Mouse (Mus musculus) kidney, embryonic 15.5 days (tissue): Measurements from ENCODE around the gene Styxl1. TPM values are rescaled to one million over a fixed set of nuclear protein-coding genes. Genes with fewer than 3 reads are reported as not detected.

ENCODE experiments used
- ATAC-seq: fragments of 200-750 bp; cut with Nextera tagmentation; replicated peaks from 2 replicates; pipeline ENCODE4 v1.8.0; 2017; ENCODE audit warnings: moderate TSS enrichment; ENCODE audit not compliant: low FRiP score
- H3K27ac ChIP-seq: fragments of 300-500 bp; sonication (generic); 2 replicates; pipeline ENCODE4 v1.5.1; 2015; ENCODE audit warnings: mild to moderate bottlenecking, inconsistent platforms
- H3K27me3 ChIP-seq: fragments of 300-500 bp; sonication (generic); 2 replicates; pipeline ENCODE4 v1.6.1; 2015; ENCODE audit warnings: inconsistent platforms
- H3K36me3 ChIP-seq: fragments of 300-500 bp; sonication (generic); 2 replicates; pipeline ENCODE4 v1.6.1; 2015; ENCODE audit warnings: inconsistent platforms
- H3K4me1 ChIP-seq: fragments of 300-500 bp; sonication (generic); 2 replicates; pipeline ENCODE4 v1.6.1; 2015; ENCODE audit warnings: inconsistent platforms
- H3K4me2 ChIP-seq: fragments of 300-500 bp; sonication (generic); 2 replicates; pipeline ENCODE4 v1.6.1; 2015; ENCODE audit warnings: moderate library complexity, mild to moderate bottlenecking, inconsistent platforms
- H3K4me3 ChIP-seq: fragments of 300-500 bp; sonication (generic); replicated peaks from 2 replicates; pipeline ENCODE4 v1.5.1; 2015; ENCODE audit warnings: mild to moderate bottlenecking, inconsistent platforms
- H3K9ac ChIP-seq: fragments of 300-500 bp; sonication (generic); 2 replicates; pipeline ENCODE4 v1.6.1; 2015; ENCODE audit warnings: mild to moderate bottlenecking, inconsistent platforms
- H3K9me3 ChIP-seq: fragments of 300-500 bp; sonication (generic); replicated peaks from 2 replicates; pipeline ENCODE4 v1.6.1; 2016; ENCODE audit warnings: inconsistent platforms
- WGBS: fragments of 180-500 bp; shearing (Covaris S2); methylation state at CpG from one replicate; pipeline ENCODE4 v1.1.7; 2015; ENCODE audit warnings: mixed read lengths; 5-methylcytosine and 5-hydroxymethylcytosine counted together
- polyA plus RNA-seq: library from polyadenylated mRNA; unstranded; fragments of >200 nt; fragmentation: Nextera tagmentation; extraction: Ambion mirVana; gene quantifications from 2 replicates; pipeline ENCODE4 v1.2.1, GENCODE M21; 2015

Gene Styxl1
- polyA plus RNA-seq, 1 experiment from 2014 or later: 0.39 TPM

- Histone ChIP-seq H3K36me3 (no peaks in the 10 kb centered on the region), H3K9me3 (no peaks in the 10 kb centered on the region), H3K27me3 (no peaks in the 10 kb centered on the region), H3K9ac (no peak overlapping the region), H3K4me1 (no peaks in the 10 kb centered on the region), H3K4me2 (no peak overlapping the region), H3K27ac (no peak overlapping the region), H3K4me3 (no peak overlapping the region)
- 67% methylated on average over 3 of the region's 3 CpGs for WGBS
- ATAC-seq: no peak
Measured at GRCm38 (mm10) chr5:135761881-135762280, 16.3 kb downstream of the Styxl1 start.

- Histone ChIP-seq H3K36me3 (no peaks in the 10 kb centered on the region), H3K27me3 (no peaks in the 10 kb centered on the region), H3K27ac (no peak overlapping the region), H3K4me1 (no peaks in the 10 kb centered on the region), H3K4me2 (no peak overlapping the region), H3K9ac (no peak overlapping the region), H3K4me3 (no peak overlapping the region), H3K9me3 (peaks cover 7% of the 10 kb centered on the region)
- WGBS: 81% methylated on average over 2 of the region's 2 CpGs
- ATAC-seq: no peak
Measured at GRCm38 (mm10) chr5:135751595-135751994, 26.6 kb downstream of the Styxl1 start.

GRCm38 (mm10) chr5:135751041-135751440 is 27.1 kb downstream of the Styxl1 start:
- Histone ChIP-seq H3K4me3 (no peak overlapping the region), H3K4me2 (no peak overlapping the region), H3K36me3 (no peaks in the 10 kb centered on the region), H3K27ac (no peak overlapping the region), H3K4me1 (no peaks in the 10 kb centered on the region), H3K27me3 (no peaks in the 10 kb centered on the region), H3K9ac (no peak overlapping the region), H3K9me3 (peaks cover 7% of the 10 kb centered on the region)
- no peak for ATAC-seq
- 82% methylated on average over 1 of the region's 1 CpGs for WGBS

- Histone ChIP-seq H3K4me2 (peak overlapping the region; percentile 88), H3K4me1 (peaks cover 28% of the 10 kb centered on the region), H3K9ac (peak overlapping the region; percentile 34; the same call in 1 of the 2 replicates), H3K27me3 (no peaks in the 10 kb centered on the region), H3K27ac (peak overlapping the region; percentile 84), H3K36me3 (peaks cover 19% of the 10 kb centered on the region), H3K4me3 (peak overlapping the region; percentile 68), H3K9me3 (peaks cover 7% of the 10 kb centered on the region)
- ATAC-seq: peak; percentile 20
- 21% methylated on average over 12 of the region's 12 CpGs for WGBS
Measured at GRCm38 (mm10) chr5:135744742-135745141, 33.4 kb downstream of the Styxl1 start.

GRCm38 (mm10) chr5:135743741-135744609 is 34.2 kb downstream of the Styxl1 start, which contains the start of gene Tmem120a:
Gene Tmem120a (minus strand): TSS chr5:135744448.
- peak within 1 kb of the TSS; percentile 84 for H3K27ac ChIP-seq
- WGBS: 0% methylated on average over 59 of the region's 60 CpGs
- peak; percentile 95 for ATAC-seq

GRCm38 (mm10) chr5:135742941-135743740 is 35.0 kb downstream of the Styxl1 start:
- H3K4me2 ChIP-seq: peak overlapping the region; percentile 88
- H3K9ac ChIP-seq: peak overlapping the region; percentile 66
- ATAC-seq: peak; percentile 69
- peak overlapping the region; percentile 68 for H3K4me3 ChIP-seq
- no peaks in the 10 kb centered on the region for H3K27me3 ChIP-seq
- peaks cover 30% of the 10 kb centered on the region for H3K4me1 ChIP-seq
- peaks cover 31% of the 10 kb centered on the region for H3K36me3 ChIP-seq
- WGBS: 18% methylated on average over 18 of the region's 18 CpGs
- H3K9me3 ChIP-seq: peaks cover 7% of the 10 kb centered on the region
- peak overlapping the region; percentile 84 for H3K27ac ChIP-seq

More at GRCm38 (mm10) chr5:135743741-135744609, 34.2 kb downstream of the Styxl1 start, which contains the start of gene Tmem120a:
- Histone ChIP-seq H3K27me3 (no peaks in the 10 kb centered on the region), H3K9me3 (peaks cover 7% of the 10 kb centered on the region), H3K9ac (peak within 1 kb of the TSS; percentile 66), H3K4me2 (peak within 1 kb of the TSS; percentile 88), H3K4me1 (peaks cover 28% of the 10 kb centered on the region), H3K4me3 (peak within 1 kb of the TSS; percentile 68), H3K36me3 (peaks cover 25% of the 10 kb centered on the region)

GRCm38 (mm10) chr5:135742156-135742555 is 36.0 kb downstream of the Styxl1 start:
- H3K27me3 ChIP-seq: no peaks in the 10 kb centered on the region
- H3K27ac ChIP-seq: no peak overlapping the region
- no peak overlapping the region for H3K4me2 ChIP-seq
- H3K9ac ChIP-seq: no peak overlapping the region
- peaks cover 40% of the 10 kb centered on the region for H3K36me3 ChIP-seq
- WGBS: 55% methylated on average over 10 of the region's 10 CpGs
- H3K4me3 ChIP-seq: no peak overlapping the region
- no peak for ATAC-seq
- peaks cover 30% of the 10 kb centered on the region for H3K4me1 ChIP-seq
- H3K9me3 ChIP-seq: no peaks in the 10 kb centered on the region

GRCm38 (mm10) chr5:135738266-135738665 is 39.9 kb downstream of the Styxl1 start:
- peaks cover 79% of the 10 kb centered on the region for H3K36me3 ChIP-seq
- H3K4me2 ChIP-seq: no peak overlapping the region
- H3K9me3 ChIP-seq: no peaks in the 10 kb centered on the region
- H3K27me3 ChIP-seq: no peaks in the 10 kb centered on the region
- ATAC-seq: no peak
- H3K4me3 ChIP-seq: no peak overlapping the region
- peaks cover 17% of the 10 kb centered on the region for H3K4me1 ChIP-seq
- 18% methylated on average over 6 of the region's 6 CpGs for WGBS
- no peak overlapping the region for H3K9ac ChIP-seq
- 0 out of 2 replicates have a peak overlapping the region, but pooled peaks have one; percentile 6 for H3K27ac ChIP-seq

GRCm38 (mm10) chr5:135737154-135737553 is 41.0 kb downstream of the Styxl1 start:
- 79% methylated on average over 7 of the region's 7 CpGs for WGBS
- H3K4me2 ChIP-seq: no peak overlapping the region
- no peak overlapping the region for H3K9ac ChIP-seq
- no peak for ATAC-seq
- no peaks in the 10 kb centered on the region for H3K9me3 ChIP-seq
- H3K27ac ChIP-seq: no peak overlapping the region
- peaks cover 6% of the 10 kb centered on the region; the same call in 1 of the 2 replicates for H3K4me1 ChIP-seq
- peaks cover 90% of the 10 kb centered on the region for H3K36me3 ChIP-seq
- no peaks in the 10 kb centered on the region for H3K27me3 ChIP-seq
- no peak overlapping the region for H3K4me3 ChIP-seq

GRCm38 (mm10) chr5:135736544-135736943 is 41.6 kb downstream of the Styxl1 start:
- Histone ChIP-seq H3K9me3 (no peaks in the 10 kb centered on the region), H3K4me2 (no peak overlapping the region), H3K4me3 (no peak overlapping the region), H3K36me3 (peaks cover 93% of the 10 kb centered on the region), H3K9ac (no peak overlapping the region), H3K4me1 (0 out of 2 replicates have a peak, but pooled peaks cover 2% of the 10 kb centered on the region), H3K27me3 (no peaks in the 10 kb centered on the region), H3K27ac (no peak overlapping the region)
- ATAC-seq: no peak
- 90% methylated on average over 16 of the region's 16 CpGs for WGBS

- Histone ChIP-seq H3K9me3 (no peaks in the 10 kb centered on the region), H3K4me1 (0 out of 2 replicates have a peak, but pooled peaks cover 2% of the 10 kb centered on the region), H3K4me2 (no peak overlapping the region), H3K27me3 (no peaks in the 10 kb centered on the region), H3K9ac (no peak overlapping the region), H3K36me3 (peaks cover 93% of the 10 kb centered on the region), H3K4me3 (no peak overlapping the region), H3K27ac (no peak overlapping the region)
- 88% methylated on average over 13 of the region's 13 CpGs for WGBS
- no peak for ATAC-seq
Measured at GRCm38 (mm10) chr5:135735741-135736140, 42.4 kb downstream of the Styxl1 start.
